Mouse (Mus musculus) thymus, adult 2 months (tissue): ENCODE results near the gene Trim31.

Experiments
- CTCF ChIP-seq: fragments of 200-500 bp; IDR thresholded peaks from 2 replicates; pipeline ENCODE4 v1.5.1; 2012; ENCODE audit warnings: mild to moderate bottlenecking, control low read depth, low read length, moderate library complexity, borderline replicate concordance; ENCODE audit not compliant: control insufficient read depth, poor library complexity, insufficient read depth; ENCODE audit errors: extremely low read depth
- POLR2A ChIP-seq: fragments of 200-500 bp; IDR thresholded peaks from 2 replicates; pipeline ENCODE4 v1.6.1; 2012; ENCODE audit warnings: mild to moderate bottlenecking, low read length, control low read depth, moderate library complexity; ENCODE audit not compliant: control insufficient read depth, poor library complexity, insufficient read depth; ENCODE audit errors: extremely low read depth

- TF ChIP-seq CTCF (no peak), POLR2A (no peak)
Measured at GRCm38 (mm10) chr17:36958884-36959283, 61.0 kb downstream of the Trim31 start.
